Mouse (Mus musculus) liver, postnatal 0 days (tissue): ENCODE data around the gene Tmem121. TPM values are rescaled to one million over a fixed set of nuclear protein-coding genes. Genes with fewer than 3 reads are reported as not detected.
A peak's percentile ranks its signal among the peaks of the same experiment; 100 is the strongest.
"Not testable (repeated sequence)": the region's sequence is repeated elsewhere in the genome, so short reads cannot be mapped to it uniquely, and the experiment has no call there.

Experiments used
- ATAC-seq: fragments of 200-750 bp; cut with Nextera tagmentation; 2 replicates; pipeline ENCODE4 v1.8.0; 2017; ENCODE audit warnings: mild to moderate bottlenecking, moderate library complexity
- DNase-seq: peaks from one replicate; pipeline ENCODE4 v3.0.0-alpha.2; 2016
- H3K27ac ChIP-seq: fragments of 300-500 bp; sonication (generic); 2 replicates; pipeline ENCODE4 v1.5.1; 2014; ENCODE audit warnings: antibody characterized with exemption, moderate library complexity, mild to moderate bottlenecking, low read depth
- H3K27me3 ChIP-seq: fragments of 300-500 bp; sonication (generic); 2 replicates; pipeline ENCODE4 v1.6.1; 2014; ENCODE audit warnings: low read length, control low read depth, mixed read lengths; ENCODE audit not compliant: insufficient read depth
- H3K36me3 ChIP-seq: fragments of 300-500 bp; sonication (generic); replicated peaks from 2 replicates; pipeline ENCODE4 v1.6.1; 2014; ENCODE audit warnings: mild to moderate bottlenecking, control low read depth, low read length, moderate library complexity, mixed read lengths; ENCODE audit not compliant: insufficient read depth
- H3K4me1 ChIP-seq: fragments of 300-500 bp; sonication (generic); 2 replicates; pipeline ENCODE4 v1.6.1; 2014; ENCODE audit warnings: antibody characterized with exemption, mild to moderate bottlenecking, control low read depth; ENCODE audit not compliant: insufficient read depth
- H3K4me2 ChIP-seq: fragments of 300-500 bp; sonication (generic); 2 replicates; pipeline ENCODE4 v1.6.1; 2014; ENCODE audit warnings: low read depth, mild to moderate bottlenecking, low read length, moderate library complexity, mixed read lengths
- H3K4me3 ChIP-seq: fragments of 300-500 bp; sonication (generic); 2 replicates; pipeline ENCODE4 v1.5.1; 2014; ENCODE audit warnings: low read depth, low read length
- H3K9ac ChIP-seq: fragments of 300-500 bp; sonication (generic); replicated peaks from 2 replicates; pipeline ENCODE4 v1.6.1; 2014; ENCODE audit warnings: mild to moderate bottlenecking, moderate library complexity
- H3K9me3 ChIP-seq: fragments of 300-500 bp; sonication (generic); 2 replicates; pipeline ENCODE4 v1.6.1; 2016; ENCODE audit warnings: mild to moderate bottlenecking, control low read depth, low read length, mixed read lengths
- CTCF ChIP-seq: sonication (generic); IDR thresholded peaks from 2 replicates; pipeline ENCODE4 v1.5.1; 2016; ENCODE audit warnings: antibody characterized with exemption, low read depth
- EP300 ChIP-seq: IDR thresholded peaks from 2 replicates; pipeline ENCODE4 v1.6.1; 2016; ENCODE audit warnings: antibody characterized with exemption, low read depth, mild to moderate bottlenecking
- WGBS: fragments of 180-500 bp; shearing (Covaris S2); extraction: QIAGEN DNeasy Blood & Tissue Kit; methylation state at CpG from one replicate; pipeline ENCODE4 v1.1.7; 2014; ENCODE audit not compliant: insufficient replicate concordance; 5-methylcytosine and 5-hydroxymethylcytosine counted together
- polyA plus RNA-seq: library from polyadenylated mRNA; unstranded; fragments of >200 nt; fragmentation: Nextera tagmentation; extraction: Ambion mirVana; gene quantifications from 2 replicates; pipeline ENCODE4 v1.2.1, GENCODE M21; 2015

Gene Tmem121
- polyA plus RNA-seq, 1 experiment from 2014 or later = 0.21 TPM

- ATAC-seq (peak; percentile 49), DNase-seq (no peak)
- Histone ChIP-seq H3K4me1 (no peaks in the 10 kb centered on the region), H3K9ac (no peak overlapping the region), H3K4me2 (no peak overlapping the region), H3K4me3 (no peak overlapping the region), H3K27me3 (no peaks in the 10 kb centered on the region), H3K27ac (peak overlapping the region; percentile 34; the same call in 1 of the 2 replicates), H3K9me3 (no peaks in the 10 kb centered on the region), H3K36me3 (no peaks in the 10 kb centered on the region)
- 62% methylated on average over 6 of the region's 6 CpGs for WGBS
- no peak for TF ChIP-seq CTCF
- no peak for TF ChIP-seq EP300
Observed at GRCm38 (mm10) chr12:113227970-113228593, 42.4 kb downstream of the Tmem121 start.

DNA sequence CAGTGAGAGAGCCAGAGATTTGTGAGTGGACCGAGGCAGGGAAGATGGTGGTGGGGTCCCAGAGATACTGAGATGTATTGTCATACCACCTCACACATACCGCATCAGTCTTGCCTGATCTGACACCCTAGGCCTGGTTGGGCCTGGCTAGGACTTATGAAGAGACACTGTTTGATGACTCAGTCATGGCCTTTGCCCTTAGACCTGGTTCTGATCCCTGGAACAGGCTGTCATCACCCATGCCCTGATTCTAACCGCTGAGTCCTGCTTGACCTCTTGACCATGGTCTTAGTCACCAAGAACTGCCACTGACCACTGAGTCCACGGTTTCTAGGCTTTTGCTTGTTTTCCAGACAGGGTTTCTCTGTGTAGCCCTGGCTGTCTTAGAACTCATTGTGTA is 45.0 kb downstream of the Tmem121 start:
- Histone ChIP-seq H3K27ac (no peak overlapping the region), H3K4me2 (no peak overlapping the region), H3K9me3 (no peaks in the 10 kb centered on the region), H3K9ac (no peak overlapping the region), H3K4me1 (no peaks in the 10 kb centered on the region), H3K27me3 (no peaks in the 10 kb centered on the region), H3K4me3 (no peak overlapping the region), H3K36me3 (no peaks in the 10 kb centered on the region)
- ATAC-seq (peak; percentile 58), DNase-seq (no peak)
- no peak for TF ChIP-seq CTCF
- TF ChIP-seq EP300 = no peak
- 74% methylated on average over 4 of the region's 4 CpGs for WGBS

GRCm38 (mm10) chr12:113231551-113232263 is 46.0 kb downstream of the Tmem121 start:
- not testable (repeated sequence) for H3K9me3 ChIP-seq, H3K36me3 ChIP-seq, H3K9ac ChIP-seq, ATAC-seq, H3K4me1 ChIP-seq, DNase-seq, H3K27ac ChIP-seq, H3K4me2 ChIP-seq, H3K27me3 ChIP-seq, H3K4me3 ChIP-seq
- WGBS = 69% methylated on average over 6 of the region's 6 CpGs

- not testable (repeated sequence) for H3K4me1 ChIP-seq, DNase-seq
- WGBS = 50% methylated on average over 1 of the region's 1 CpGs
Observed at GRCm38 (mm10) chr12:113232264-113232750, 46.6 kb downstream of the Tmem121 start.

More at GRCm38 (mm10) chr12:113232264-113232750, 46.6 kb downstream of the Tmem121 start:
- not testable (repeated sequence) for ATAC-seq, H3K27me3 ChIP-seq, H3K4me3 ChIP-seq, H3K9me3 ChIP-seq, H3K4me2 ChIP-seq, H3K27ac ChIP-seq, H3K36me3 ChIP-seq, H3K9ac ChIP-seq

Other genes starting within 250 kb of the Tmem121 start
- gene Nudt14, start 243.8 kb upstream of the Tmem121 start, polyA plus RNA-seq = 30.0 and 30.6 TPM in 2 replicates
- gene Btbd6, start 209.4 kb upstream of the Tmem121 start, polyA plus RNA-seq = 4.1 and 4.7 TPM in 2 replicates
- gene Brf1, start 185.2 kb upstream of the Tmem121 start, polyA plus RNA-seq = 17.0 and 18.4 TPM in 2 replicates
- 3.9 and 4.0 TPM in 2 replicates for gene Pacs2, start 171.4 kb upstream of the Tmem121 start, polyA plus RNA-seq
- gene Tex22, start 111.4 kb upstream of the Tmem121 start, polyA plus RNA-seq = not detected in 2 replicates
- 3.6 and 3.9 TPM in 2 replicates for gene Mta1, start 87.7 kb upstream of the Tmem121 start, polyA plus RNA-seq
- gene Crip2, start 45.7 kb upstream of the Tmem121 start, polyA plus RNA-seq = 65.1 and 67.4 TPM in 2 replicates
- 174 and 181 TPM in 2 replicates for gene Crip1, start 39.6 kb upstream of the Tmem121 start, polyA plus RNA-seq
- gene Tedc1, start 29.5 kb upstream of the Tmem121 start, polyA plus RNA-seq = 3.9 and 4.6 TPM in 2 replicates